Mouse (Mus musculus) testis, postnatal 14 days (tissue): Measurements from ENCODE around the gene Arxes2.
"Not testable (repeated sequence)": the region's sequence is repeated elsewhere in the genome, so short reads cannot be mapped to it uniquely, and the experiment has no call there.

Experiments
- DNase-seq: peaks from one replicate; pipeline ENCODE4 v3.0.0; 2021; ENCODE audit warnings: low spot score

Arxes2 gene

GRCm38 (mm10) chrX:136032799-136033763 lies 39.5 kb downstream of the Arxes2 start, which contains the start of gene Arxes1:
Gene Arxes1, plus strand, starts transcription at chrX:136033367.
- not testable (repeated sequence) for DNase-seq

GRCm38 (mm10) chrX:136043726-136044125 lies 50.1 kb downstream of the Arxes2 start:
- no peak for DNase-seq
